Mouse (Mus musculus) left cerebral cortex, postnatal 4 days (tissue): ENCODE data around the gene Kif24. TPM values are rescaled to one million over a fixed set of nuclear protein-coding genes. Genes with fewer than 3 reads are reported as not detected.
"Not testable (repeated sequence)": the region's sequence is repeated elsewhere in the genome, so short reads cannot be mapped to it uniquely, and the experiment has no call there.

Experiments
- DNase-seq: peaks from one replicate; pipeline ENCODE4 v3.0.0-alpha.2; 2022
- intact Hi-C: fragments of 180-260 bp; cut with DNase I; formaldehyde crosslinking; loops from one replicate; pipeline ENCODE4 v1.15.1; 2025
- total RNA-seq, 2 experiments: library from RNA; stranded (reverse); gene quantifications; 2 replicates each; pipeline ENCODE4 v1.2.3; 2021

Gene Kif24
- total RNA-seq, 2 experiments from 2014 or later, result 2.9 to 4.3 TPM

- DNase-seq, result no peak
- intact Hi-C loops, result no loop called here
These were observed 28.9 kb upstream of the Kif24 start for GRCm38 (mm10) chr4:41493464-41494116.

GRCm38 (mm10) chr4:41492951-41493350, 28.3 kb upstream of the Kif24 start:
- intact Hi-C loops, result no loop called here
- no peak for DNase-seq

GRCm38 (mm10) chr4:41481601-41482017, 16.9 kb upstream of the Kif24 start:
- intact Hi-C loops, result no loop called here
- DNase-seq, result no peak

GRCm38 (mm10) chr4:41480254-41480653, 15.6 kb upstream of the Kif24 start:
- DNase-seq, result peak; percentile 55

GRCm38 (mm10) chr4:41479456-41479804, 14.7 kb upstream of the Kif24 start:
- intact Hi-C loops, result no loop called here
- no peak for DNase-seq

More at GRCm38 (mm10) chr4:41480254-41480653, 15.6 kb upstream of the Kif24 start:
- intact Hi-C loops, result no loop called here

- intact Hi-C loops, result no loop called here
- DNase-seq, result peak; percentile 22
These were observed 14.2 kb upstream of the Kif24 start for GRCm38 (mm10) chr4:41478751-41479455.

- no peak for DNase-seq
- intact Hi-C loops, result no loop called here
These were observed 13.0 kb upstream of the Kif24 start for GRCm38 (mm10) chr4:41477648-41478160.

- no peak for DNase-seq
- intact Hi-C loops, result no loop called here
These were observed 6.7 kb upstream of the Kif24 start for GRCm38 (mm10) chr4:41471384-41471689.

GRCm38 (mm10) chr4:41470684-41471383, 6.1 kb upstream of the Kif24 start:
- intact Hi-C loops, result no loop called here
- DNase-seq, result peak; percentile 34

GRCm38 (mm10) chr4:41470051-41470683, 5.5 kb upstream of the Kif24 start:
- DNase-seq, result peak; percentile 7
- intact Hi-C loops, result no loop called here

- DNase-seq, result no peak
- intact Hi-C loops, result loop anchor here (5.0 kb wide), 1 partner anchor 238 kb away; no protein-coding TSS in a partner anchor
These were observed 4.5 kb upstream of the Kif24 start for GRCm38 (mm10) chr4:41469199-41469598.

- DNase-seq, result peak; percentile 63
- intact Hi-C loops, result loop anchor here (5.0 kb wide), 1 partner anchor 239 kb away; no protein-coding TSS in a partner anchor
These were observed 3.9 kb upstream of the Kif24 start for GRCm38 (mm10) chr4:41468396-41469080.

GRCm38 (mm10) chr4:41465287-41465665, 589 bp upstream of the Kif24 start:
- no peak for DNase-seq
- intact Hi-C loops, result loop anchor here (5.0 kb wide), 1 partner anchor 242 kb away; no protein-coding TSS in a partner anchor

GRCm38 (mm10) chr4:41463051-41463738, 1.5 kb downstream of the Kif24 start:
- DNase-seq, intact Hi-C loops: not testable (repeated sequence)

GRCm38 (mm10) chr4:41460690-41461089, 4.0 kb downstream of the Kif24 start:
- intact Hi-C loops, result no loop called here
- no peak for DNase-seq

GRCm38 (mm10) chr4:41447595-41447994, 17.1 kb downstream of the Kif24 start:
- DNase-seq, result no peak
- intact Hi-C loops, result no loop called here

- no peak for DNase-seq
- intact Hi-C loops, result no loop called here
These were observed 21.8 kb downstream of the Kif24 start for GRCm38 (mm10) chr4:41442790-41443302.

GRCm38 (mm10) chr4:41438931-41439330, 25.8 kb downstream of the Kif24 start:
- intact Hi-C loops, result no loop called here

GRCm38 (mm10) chr4:41416966-41417365, 47.7 kb downstream of the Kif24 start:
- DNase-seq, result no peak
- intact Hi-C loops, result no loop called here

More at GRCm38 (mm10) chr4:41438931-41439330, 25.8 kb downstream of the Kif24 start:
- no peak for DNase-seq

GRCm38 (mm10) chr4:41409341-41409740, 55.3 kb downstream of the Kif24 start:
- DNase-seq, result no peak
- intact Hi-C loops, result no loop called here
